Mouse (Mus musculus): ENCODE results near the gene Slc22a14.

Gene Slc22a14

GRCm38 (mm10) chr9:119122596-119123369 is 242.6 kb downstream of the Slc22a14 start:
- no peak for DNase-seq

DNA sequence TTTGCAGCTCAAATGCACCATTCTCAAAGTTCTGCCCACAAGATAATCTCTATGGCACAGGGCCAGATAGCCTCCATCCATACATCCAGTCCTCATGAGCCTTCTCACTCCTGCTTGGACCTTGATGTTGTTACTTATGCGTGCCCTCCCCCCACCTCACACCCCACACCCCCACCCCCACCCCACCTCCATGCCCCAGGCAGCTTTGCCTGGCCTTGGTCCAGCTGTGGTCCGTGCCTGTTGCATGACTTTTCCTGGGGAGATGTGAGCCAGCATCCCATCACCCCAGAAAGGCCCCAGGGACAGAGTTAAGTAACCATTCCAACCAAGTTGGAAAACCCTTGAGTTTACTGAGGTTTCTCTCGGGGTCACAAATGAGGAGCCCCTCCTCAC is 245.2 kb downstream of the Slc22a14 start:
- no peak for DNase-seq
